Mouse (Mus musculus): ENCODE measurements around the gene AI182371. TPM values are rescaled to one million over a fixed set of nuclear protein-coding genes. Genes with fewer than 3 reads are reported as not detected.

The AI182371 gene
- total and polyA plus RNA-seq, 3 experiments = 0.56 to 0.74 (median 0.68) TPM

DNA sequence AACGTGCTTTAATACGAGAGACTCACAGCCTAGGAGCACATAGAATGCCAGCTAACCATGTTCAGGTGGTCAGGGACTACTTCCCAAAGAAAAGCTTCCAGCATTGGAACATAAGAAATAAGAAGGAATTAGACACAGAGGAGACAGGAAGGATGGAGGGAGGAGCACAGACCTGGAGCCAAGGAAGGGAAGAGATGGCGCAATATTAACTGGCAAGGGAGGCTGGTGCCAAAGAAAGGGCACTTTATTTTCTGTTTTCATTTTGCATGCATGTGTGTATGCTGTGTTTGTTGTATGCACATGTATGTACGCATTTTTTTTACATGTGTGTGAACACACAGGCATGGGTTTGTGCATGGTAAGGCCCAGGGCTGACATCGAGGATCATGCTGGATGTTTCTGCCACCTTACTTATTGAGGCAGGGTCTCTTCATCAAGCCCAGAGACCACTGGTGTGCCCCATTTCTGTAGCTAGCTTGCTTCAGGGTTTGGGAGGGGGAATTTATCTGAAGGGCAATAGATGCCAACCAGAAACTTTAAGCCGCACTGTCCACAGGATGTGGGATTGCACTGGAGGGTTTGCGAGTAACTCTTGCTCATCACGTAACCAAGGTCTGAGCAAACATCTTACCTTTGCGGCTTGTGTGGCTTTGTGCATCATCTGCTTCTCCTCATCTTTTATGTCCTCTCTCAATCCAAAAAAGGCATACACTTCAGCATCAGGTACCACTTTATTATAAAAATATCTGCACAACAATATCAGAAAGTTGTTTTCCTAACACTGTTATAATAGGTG, 62.6 kb downstream of the AI182371 start:
- no peak for DNase-seq (ENCODE audit: extremely low read depth)
- Histone ChIP-seq H3K4me2 (ENCODE audit: insufficient read depth, low read depth, poor library complexity, severe bottlenecking) (no peak overlapping the region), H3K4me3 (replicated peaks in 1 of 3; ENCODE audit: low read depth in 2 of 3, low read length in 2 of 3, poor library complexity in 1 of 3) (no peak overlapping the region), H3K79me2 (replicated peaks; ENCODE audit: control insufficient read depth, extremely low read depth, insufficient read depth, poor library complexity, severe bottlenecking) (no peaks in the 10 kb centered on the region), H3K9ac (ENCODE audit: insufficient read depth, low read depth) (no peak overlapping the region), H3K36me3 (replicated peaks in 1 of 2; ENCODE audit: control insufficient read depth in 1 of 2, insufficient read depth in 1 of 2, low read length in 1 of 2) (no peaks in the 10 kb centered on the region), H3K27ac (ENCODE audit: insufficient read depth, low read depth) (no peak overlapping the region), H3K27me3 (replicated peaks) (no peaks in the 10 kb centered on the region), H3K4me1 (ENCODE audit: control insufficient read depth in 1 of 2, insufficient read depth in 2 of 2) (no peaks in the 10 kb centered on the region), H3K9me3 (replicated peaks; ENCODE audit: low read length) (peaks cover 1% of the 10 kb centered on the region)
- TF ChIP-seq RAD21 (IDR thresholded peaks at IDR 0.05; ENCODE audit: low read depth, low read length) (no peak), MAX (IDR thresholded peaks at IDR 0.05; ENCODE audit: low read length) (no peak), MAZ (IDR thresholded peaks at IDR 0.05; ENCODE audit: low read depth, low read length) (no peak), TCF12 (IDR thresholded peaks at IDR 0.05; ENCODE audit: low read depth, low read length) (no peak), POLR2A (IDR thresholded peaks at IDR 0.05; ENCODE audit: low read depth, low read length) (no peak), ETS1 (conservative IDR thresholded peaks at IDR 0.05; ENCODE audit: low read depth, low read length) (no peak), GABPA (IDR thresholded peaks at IDR 0.05; ENCODE audit: insufficient replicate concordance, low read depth, low read length) (no peak), HCFC1 (IDR thresholded peaks at IDR 0.05; ENCODE audit: low read depth, low read length) (no peak), ZMIZ1 (IDR thresholded peaks at IDR 0.05; ENCODE audit: low read depth, low read length) (no peak)
- dilution Hi-C loops (cut with MboI; ENCODE audit: extremely low pct_ligation_motif_present, extremely low pct_unique_long_range_greater_than_20kb, low sequenced_read_pairs) (no loop called here), in situ Hi-C loops (cut with MboI; ENCODE audit: low pct_ligation_motif_present, low pct_unique_long_range_greater_than_20kb, low sequenced_read_pairs) (no loop called here)

Other genes starting within 250 kb of the AI182371 start
- not detected in 2 replicates for gene Cutal, start 227.1 kb downstream of the AI182371 start, total RNA-seq (2012; rRNA removed)
- gene Cutal, start 227.1 kb downstream of the AI182371 start, total RNA-seq (2014; rRNA removed) = not detected in 2 replicates
- not detected in 2 replicates for gene Cutal, start 227.1 kb downstream of the AI182371 start, polyA plus RNA-seq (2012; ENCODE audit: insufficient read length, low read depth)
- 27.9 and 43.8 TPM in 2 replicates for gene Psmd5, start 226.6 kb downstream of the AI182371 start, total RNA-seq (2012; rRNA removed)
- gene Psmd5, start 226.6 kb downstream of the AI182371 start, total RNA-seq (2014; rRNA removed) = 81.2 and 120 TPM in 2 replicates
- gene Psmd5, start 226.6 kb downstream of the AI182371 start, polyA plus RNA-seq (2012; ENCODE audit: insufficient read length, low read depth) = 81.9 and 91.2 TPM in 2 replicates
- gene Phf19, start 187.5 kb downstream of the AI182371 start, total RNA-seq (2012; rRNA removed) = 16.8 and 17.0 TPM in 2 replicates
- gene Phf19, start 187.5 kb downstream of the AI182371 start, total RNA-seq (2014; rRNA removed) = 20.5 and 25.0 TPM in 2 replicates
- gene Phf19, start 187.5 kb downstream of the AI182371 start, polyA plus RNA-seq (2012; ENCODE audit: insufficient read length, low read depth) = 25.4 and 27.9 TPM in 2 replicates
- gene Traf1, start 139.8 kb downstream of the AI182371 start, total RNA-seq (2012; rRNA removed) = 99.2 and 151 TPM in 2 replicates
- gene Traf1, start 139.8 kb downstream of the AI182371 start, total RNA-seq (2014; rRNA removed) = 58.8 and 66.9 TPM in 2 replicates
- 46.4 and 47.9 TPM in 2 replicates for gene Traf1, start 139.8 kb downstream of the AI182371 start, polyA plus RNA-seq (2012; ENCODE audit: insufficient read length, low read depth)
- 0.92 and 1.2 TPM in 2 replicates for gene Hc, start 40.1 kb downstream of the AI182371 start, total RNA-seq (2012; rRNA removed)
- gene Hc, start 40.1 kb downstream of the AI182371 start, total RNA-seq (2014; rRNA removed) = 0.72 and 0.74 TPM in 2 replicates
- 0.91 and 1.1 TPM in 2 replicates for gene Hc, start 40.1 kb downstream of the AI182371 start, polyA plus RNA-seq (2012; ENCODE audit: insufficient read length, low read depth)
- 55.6 and 59.1 TPM in 2 replicates for gene Cntrl, start 7.9 kb upstream of the AI182371 start, total RNA-seq (2012; rRNA removed)
- 64.5 and 66.3 TPM in 2 replicates for gene Cntrl, start 7.9 kb upstream of the AI182371 start, total RNA-seq (2014; rRNA removed)
- 64.5 and 69.7 TPM in 2 replicates for gene Cntrl, start 7.9 kb upstream of the AI182371 start, polyA plus RNA-seq (2012; ENCODE audit: insufficient read length, low read depth)
- gene Rab14, start 99.6 kb upstream of the AI182371 start, total RNA-seq (2012; rRNA removed) = 26.8 and 31.6 TPM in 2 replicates
- gene Rab14, start 99.6 kb upstream of the AI182371 start, total RNA-seq (2014; rRNA removed) = 66.2 and 69.2 TPM in 2 replicates
- 83.1 and 94.4 TPM in 2 replicates for gene Rab14, start 99.6 kb upstream of the AI182371 start, polyA plus RNA-seq (2012; ENCODE audit: insufficient read length, low read depth)
- 41.0 and 54.2 TPM in 2 replicates for gene Gsn, start 154.8 kb upstream of the AI182371 start, total RNA-seq (2012; rRNA removed)
- 37.5 and 42.9 TPM in 2 replicates for gene Gsn, start 154.8 kb upstream of the AI182371 start, total RNA-seq (2014; rRNA removed)
- 22.6 and 24.2 TPM in 2 replicates for gene Gsn, start 154.8 kb upstream of the AI182371 start, polyA plus RNA-seq (2012; ENCODE audit: insufficient read length, low read depth)
- 3.3 and 6.3 TPM in 2 replicates for gene Stom, start 235.4 kb upstream of the AI182371 start, total RNA-seq (2012; rRNA removed)
- gene Stom, start 235.4 kb upstream of the AI182371 start, total RNA-seq (2014; rRNA removed) = 4.9 and 5.8 TPM in 2 replicates
- 4.3 and 4.5 TPM in 2 replicates for gene Stom, start 235.4 kb upstream of the AI182371 start, polyA plus RNA-seq (2012; ENCODE audit: insufficient read length, low read depth)

Measured in CH12.LX (cell line).